Comparison of ENCODE assay signal across 7 mouse cellular contexts in genomic region chr1:52578298-52579056, GRCm38 (mm10). TPM values are rescaled to one million over a fixed set of nuclear protein-coding genes. Genes with fewer than 3 reads are reported as not detected.
A peak's percentile ranks its signal among the peaks of the same experiment; 100 is the strongest.
DNase-seq lines count a peak whose midpoint lies in the region; ATAC-seq and TF ChIP-seq lines count a peak whose summit lies in the region.

No protein-coding gene starts in this region.

- 11% methylated on average over 5 of the region's 5 CpGs for WGBS in liver, embryonic 14.5 days (ENCODE audit: insufficient replicate concordance)

- TF ChIP-seq EP300 in liver, embryonic 14.5 days (IDR thresholded peaks at IDR 0.05; ENCODE audit: low read depth), result no peak

- no peak overlapping the region for H3K4me3 ChIP-seq in liver, embryonic 14.5 days (ENCODE audit: insufficient read depth in 1 of 2, low read depth in 2 of 2, low read length in 2 of 2)

- peak; percentile 59 for DNase-seq in CD4-positive, CD25-positive, alpha-beta regulatory T cell, adult 2 months (ENCODE audit: low read depth, low spot score)
- peak; percentile 10 for DNase-seq in Muller cell, postnatal 12 days (ENCODE audit: inconsistent ontology term)
- DNase-seq in frontal cortex, adult 2 months (ENCODE audit: extremely low spot score in 1 of 2, low spot score in 1 of 2), result peak; percentile 17 to 63
- peak in 1 of 3 experiments; percentile 9 for DNase-seq in liver, embryonic 14.5 days (ENCODE audit: low read depth in 3 of 3, low spot score in 3 of 3)
- peak; percentile 55 to 62 for DNase-seq in natural killer cell, adult 2 months (ENCODE audit: low spot score in 2 of 2)
- DNase-seq in thymus, postnatal 36 days, result peak; percentile 67 to 75

- no peaks in the 10 kb centered on the region for H3K9me3 ChIP-seq in liver, embryonic 14.5 days (ENCODE audit: control insufficient read depth, low read length)

- peaks cover 3 to 14% of the 10 kb centered on the region in 2 experiments; a peak in 2 of 4 replicates for H3K4me1 ChIP-seq in liver, embryonic 14.5 days (replicated peaks; ENCODE audit: control insufficient read depth in 2 of 2, insufficient read depth in 2 of 2, low read length in 1 of 2)

- ATAC-seq in inflammation-experienced regulatory T-cells, adult 6 months, result peak; percentile 86
- ATAC-seq in liver, embryonic 14.5 days (ENCODE audit: insufficient read depth), result peak; percentile 52; the same call in 1 of the 2 replicates

- no peaks in the 10 kb centered on the region for H3K27me3 ChIP-seq in liver, embryonic 14.5 days (ENCODE audit: control insufficient read depth, insufficient read depth, low read length)

- no peak overlapping the region for H3K27ac ChIP-seq in liver, embryonic 14.5 days

- no peaks in the 10 kb centered on the region for H3K36me3 ChIP-seq in liver, embryonic 14.5 days (replicated peaks; ENCODE audit: control insufficient read depth, insufficient read depth, low read depth)

- no peak overlapping the region for H3K9ac ChIP-seq in liver, embryonic 14.5 days (replicated peaks)

- TF ChIP-seq CTCF in liver, embryonic 14.5 days (IDR thresholded peaks at IDR 0.05; ENCODE audit: low read depth), result no peak

- no peak overlapping the region for H3K4me2 ChIP-seq in liver, embryonic 14.5 days (ENCODE audit: low read depth)

RNA-seq across cellular contexts. Expression of gene Nemp2, which starts 52.0 kb away (rescaled TPM):
- 10.7 and 12.3 TPM in 2 replicates for polyA plus RNA-seq in frontal cortex, adult 2 months (2012; rRNA removed)
- polyA plus RNA-seq in inflammation-experienced regulatory T-cells, adult 6 months (2017; shearing (Covaris generic)), result 10 to 100 TPM; 30.0 to 40.0 (median 35.7) TPM
- 2.2 and 2.6 TPM in 2 replicates for polyA plus RNA-seq in liver, embryonic 14.5 days (2012; rRNA removed)
- 1.6 and 1.7 TPM in 2 replicates for polyA plus RNA-seq in liver, embryonic 14.5 days (2014; fragmentation: Nextera tagmentation; extraction: Ambion mirVana)
